Mouse (Mus musculus) stomach, embryonic 16.5 days (tissue): ENCODE data around the gene Fam189a1. TPM values are rescaled to one million over a fixed set of nuclear protein-coding genes. Genes with fewer than 3 reads are reported as not detected.

ENCODE experiments used
- ATAC-seq: fragments of 200-750 bp; cut with Nextera tagmentation; 2 replicates; pipeline ENCODE4 v1.8.0; 2017; ENCODE audit warnings: moderate number of reproducible peaks, moderate TSS enrichment; ENCODE audit not compliant: insufficient read depth, low FRiP score
- H3K27ac ChIP-seq: fragments of 300-500 bp; sonication (generic); 2 replicates; pipeline ENCODE4 v1.5.1; 2014; ENCODE audit warnings: low read length
- H3K27me3 ChIP-seq: fragments of 300-500 bp; sonication (generic); 2 replicates; pipeline ENCODE4 v1.6.1; 2014; ENCODE audit warnings: low read length, control low read depth, mixed read lengths; ENCODE audit not compliant: control insufficient read depth, insufficient read depth
- H3K36me3 ChIP-seq: fragments of 300-500 bp; sonication (generic); 2 replicates; pipeline ENCODE4 v1.6.1; 2014; ENCODE audit warnings: low read length; ENCODE audit not compliant: control insufficient read depth, insufficient read depth
- H3K4me1 ChIP-seq: fragments of 300-500 bp; sonication (generic); 2 replicates; pipeline ENCODE4 v1.6.1; 2014; ENCODE audit warnings: low read length, control low read depth, mixed read lengths; ENCODE audit not compliant: control insufficient read depth, insufficient read depth
- H3K4me2 ChIP-seq: fragments of 300-500 bp; sonication (generic); 2 replicates; pipeline ENCODE4 v1.6.1; 2014; ENCODE audit warnings: low read depth, low read length, mixed read lengths
- H3K4me3 ChIP-seq: fragments of 300-500 bp; sonication (generic); replicated peaks from 2 replicates; pipeline ENCODE4 v1.5.1; 2014; ENCODE audit warnings: mild to moderate bottlenecking, low read length
- H3K9ac ChIP-seq: fragments of 300-500 bp; sonication (generic); 2 replicates; pipeline ENCODE4 v1.6.1; 2014; ENCODE audit warnings: low read length
- H3K9me3 ChIP-seq: fragments of 300-500 bp; sonication (generic); replicated peaks from 2 replicates; pipeline ENCODE4 v1.6.1; 2016; ENCODE audit warnings: low read length, control low read depth; ENCODE audit not compliant: control insufficient read depth
- WGBS: fragments of 180-500 bp; shearing (Covaris S2); extraction: QIAGEN DNeasy Blood & Tissue Kit; methylation state at CpG from one replicate; pipeline ENCODE4 v1.1.7; 2014; 5-methylcytosine and 5-hydroxymethylcytosine counted together
- polyA plus RNA-seq: library from polyadenylated mRNA; unstranded; fragments of >200 nt; fragmentation: Nextera tagmentation; extraction: Ambion mirVana; gene quantifications from 2 replicates; pipeline ENCODE4 v1.2.1, GENCODE M21; 2015

Gene Fam189a1
- polyA plus RNA-seq, 1 experiment from 2014 or later: 0.37 TPM

- H3K9ac ChIP-seq: no peak overlapping the region
- no peaks in the 10 kb centered on the region for H3K27me3 ChIP-seq
- H3K27ac ChIP-seq: no peak overlapping the region
- no peaks in the 10 kb centered on the region for H3K9me3 ChIP-seq
- H3K36me3 ChIP-seq: no peaks in the 10 kb centered on the region
- whole genome bisulfite sequencing: 86% methylated on average over 4 of the region's 4 CpGs
- peaks cover 13% of the 10 kb centered on the region for H3K4me1 ChIP-seq
- no peak overlapping the region for H3K4me2 ChIP-seq
- H3K4me3 ChIP-seq: no peak overlapping the region
- no peak for ATAC-seq
Measured at GRCm38 (mm10) chr7:64874941-64875340, 281.4 kb downstream of the Fam189a1 start.

DNA sequence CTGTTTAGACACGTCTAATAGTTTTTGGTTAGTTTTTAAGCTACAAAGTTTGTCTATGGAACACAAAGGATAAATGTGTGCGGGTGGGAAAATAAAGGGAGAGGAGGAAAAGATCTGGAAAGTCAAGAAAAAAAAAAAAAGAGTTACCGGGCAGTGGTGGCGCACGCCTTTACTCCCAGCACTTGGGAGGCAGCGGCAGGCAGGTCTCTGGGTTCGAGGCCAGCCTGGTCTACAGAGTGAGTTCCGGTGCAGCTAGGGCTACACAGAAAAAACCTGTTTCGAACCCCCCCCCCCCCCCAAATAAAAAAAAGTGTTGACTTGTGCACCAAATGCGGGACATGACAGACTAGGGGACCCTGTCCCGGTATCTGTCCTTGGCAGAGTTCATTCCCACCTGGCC, 283.1 kb downstream of the Fam189a1 start:
- H3K9ac ChIP-seq: peak overlapping the region; percentile 35; the same call in 1 of the 2 replicates
- peak overlapping the region; percentile 97 for H3K27ac ChIP-seq
- no peaks in the 10 kb centered on the region for H3K9me3 ChIP-seq

DNA sequence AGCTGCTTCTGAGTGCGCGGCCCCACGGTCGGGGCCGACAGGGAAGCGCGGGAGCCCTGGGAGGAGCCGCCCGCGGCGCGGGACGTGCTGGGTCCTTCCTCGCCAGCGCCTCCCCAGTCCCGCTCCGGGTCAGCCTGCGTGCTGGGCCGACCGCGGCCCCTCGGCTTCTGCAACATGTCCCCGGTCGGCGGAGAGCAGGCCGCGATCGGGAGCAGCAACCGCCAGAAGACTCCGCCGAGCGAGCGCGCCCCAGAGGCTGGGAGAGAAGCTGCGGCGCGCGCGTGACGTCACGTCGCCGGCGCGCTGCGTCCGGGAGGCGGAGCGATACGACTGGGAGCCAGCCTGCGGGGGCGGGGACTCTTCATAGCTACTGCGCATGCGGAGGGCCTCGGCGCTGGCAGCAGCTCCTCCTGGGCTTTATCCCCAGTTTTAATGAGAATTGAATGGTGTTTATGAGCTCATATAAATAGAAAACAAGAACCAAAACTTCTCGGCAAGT, 283.6 kb downstream of the Fam189a1 start, which contains the start of gene Nsmce3:
TSS of gene Nsmce3 (minus strand) at position 255 of the 499 bp plus-strand sequence.
- peaks cover 13% of the 10 kb centered on the region for H3K4me1 ChIP-seq
- H3K27me3 ChIP-seq: no peaks in the 10 kb centered on the region
- peak within 1 kb of the TSS; percentile 97 for H3K27ac ChIP-seq
- H3K9me3 ChIP-seq: no peaks in the 10 kb centered on the region
- peak within 1 kb of the TSS; percentile 97 for H3K4me2 ChIP-seq
- H3K9ac ChIP-seq: peak within 1 kb of the TSS; percentile 98
- under 1% methylated on average over 54 of the region's 57 CpGs for WGBS
- H3K36me3 ChIP-seq: no peaks in the 10 kb centered on the region
- peak; percentile 97 for ATAC-seq
- peak within 1 kb of the TSS; percentile 91 for H3K4me3 ChIP-seq

More for the DNA sequence above, 283.1 kb downstream of the Fam189a1 start:
- WGBS: 39% methylated on average over 11 of the region's 11 CpGs
- H3K36me3 ChIP-seq: no peaks in the 10 kb centered on the region
- no peaks in the 10 kb centered on the region for H3K27me3 ChIP-seq
- H3K4me2 ChIP-seq: peak overlapping the region; percentile 63
- peak overlapping the region; percentile 91 for H3K4me3 ChIP-seq
- 0 out of 2 replicates have a peak, but pooled peaks have one; percentile 1 for ATAC-seq
- H3K4me1 ChIP-seq: peaks cover 13% of the 10 kb centered on the region

DNA sequence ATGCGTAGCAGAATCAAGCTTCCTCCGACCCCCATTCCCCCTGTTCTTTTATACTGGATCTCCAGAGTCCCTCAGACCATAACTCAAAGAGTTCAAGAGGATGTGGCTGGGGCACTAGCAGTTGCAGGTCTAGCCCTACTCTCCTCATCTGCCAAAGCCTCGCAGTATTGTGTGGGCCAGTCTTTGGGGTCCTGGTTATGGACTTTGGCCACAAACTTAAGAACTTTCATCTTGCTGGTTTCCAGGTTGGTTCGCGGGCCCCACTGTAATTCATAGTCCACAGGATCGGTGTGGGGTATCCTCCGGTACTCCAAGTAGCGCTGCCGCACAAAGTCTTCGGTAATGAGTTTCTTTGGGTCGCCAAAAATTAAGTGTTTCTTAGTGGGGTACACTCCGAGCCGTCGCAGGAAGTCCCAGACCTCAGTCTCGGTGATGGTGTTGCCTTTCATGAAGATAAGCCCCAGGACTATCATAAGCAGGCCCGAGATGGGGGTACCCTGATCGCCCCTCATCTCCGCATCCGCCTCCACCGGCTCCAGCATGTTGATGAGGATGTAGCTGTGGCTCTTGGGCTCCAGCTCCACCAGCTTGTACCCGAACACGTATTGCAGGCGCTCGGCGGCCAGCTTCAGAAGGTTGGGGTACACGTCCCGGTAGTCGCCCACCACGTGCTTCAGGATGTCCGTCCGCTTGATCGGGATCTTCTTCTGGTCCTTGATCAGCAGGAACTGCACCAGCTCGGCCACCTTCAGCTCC, 284.2 kb downstream of the Fam189a1 start:
- H3K9me3 ChIP-seq: no peaks in the 10 kb centered on the region
- 1% methylated on average over 33 of the region's 33 CpGs for WGBS
- peak overlapping the region; percentile 97 for H3K27ac ChIP-seq
- H3K4me1 ChIP-seq: peaks cover 13% of the 10 kb centered on the region
- H3K27me3 ChIP-seq: no peaks in the 10 kb centered on the region
- H3K4me2 ChIP-seq: peak overlapping the region; percentile 97
- ATAC-seq: peak; percentile 45
- H3K9ac ChIP-seq: peak overlapping the region; percentile 98
- H3K4me3 ChIP-seq: peak overlapping the region; percentile 91
- no peaks in the 10 kb centered on the region for H3K36me3 ChIP-seq

DNA sequence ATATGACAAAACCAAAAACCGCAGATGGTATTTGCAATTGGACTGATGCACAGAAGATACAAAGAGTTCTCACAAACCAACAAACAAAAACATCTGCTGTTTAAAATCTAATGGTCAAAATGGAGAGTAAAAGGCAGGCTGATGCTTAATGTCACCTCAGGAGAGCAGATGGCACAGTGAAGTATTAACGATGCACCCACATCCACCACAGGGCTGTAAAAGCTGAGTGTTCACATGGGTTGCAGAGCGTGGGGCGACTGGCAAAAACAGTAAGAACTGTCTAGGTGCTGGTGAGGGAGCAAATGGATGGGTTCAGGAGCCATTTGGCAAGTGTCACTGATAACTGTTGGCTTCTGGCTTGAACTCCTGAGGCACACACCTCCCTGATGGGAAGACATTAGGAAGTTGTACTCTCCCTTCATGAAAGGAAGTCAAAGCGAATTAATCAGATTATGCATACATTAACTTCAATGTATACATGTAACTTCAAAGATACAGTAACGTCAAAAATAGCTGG, 286.8 kb downstream of the Fam189a1 start:
- Histone ChIP-seq H3K36me3 (no peaks in the 10 kb centered on the region), H3K27me3 (no peaks in the 10 kb centered on the region), H3K9me3 (no peaks in the 10 kb centered on the region), H3K27ac (no peak overlapping the region), H3K9ac (no peak overlapping the region), H3K4me3 (no peak overlapping the region), H3K4me1 (peaks cover 13% of the 10 kb centered on the region), H3K4me2 (no peak overlapping the region)
- WGBS: 80% methylated on average over 6 of the region's 6 CpGs
- no peak for ATAC-seq

GRCm38 (mm10) chr7:64863538-64863937, 292.8 kb downstream of the Fam189a1 start:
- Histone ChIP-seq H3K4me3 (no peak overlapping the region), H3K27me3 (no peaks in the 10 kb centered on the region), H3K27ac (no peak overlapping the region), H3K36me3 (no peaks in the 10 kb centered on the region), H3K9me3 (no peaks in the 10 kb centered on the region), H3K4me2 (no peak overlapping the region), H3K4me1 (no peaks in the 10 kb centered on the region), H3K9ac (no peak overlapping the region)
- no peak for ATAC-seq
- 82% methylated on average over 3 of the region's 3 CpGs for WGBS

DNA sequence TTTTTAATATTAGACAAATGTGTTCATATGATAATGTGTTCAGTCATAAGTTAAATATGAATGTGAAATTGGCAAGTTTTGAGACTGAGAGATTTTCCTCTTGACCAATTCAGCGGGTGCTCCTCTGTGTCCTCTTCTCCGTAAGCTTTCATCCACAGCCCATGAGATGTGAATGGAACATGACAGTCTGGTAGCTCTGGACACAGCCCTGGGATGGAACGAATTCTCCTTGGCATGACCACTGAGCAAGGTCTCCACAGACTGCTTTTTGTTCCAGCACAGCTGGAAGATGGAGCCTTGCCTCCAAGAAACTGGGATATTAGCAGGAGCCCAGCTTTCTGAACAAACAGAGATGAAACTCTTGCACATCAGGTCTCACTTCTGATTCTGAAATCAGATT, 293.4 kb downstream of the Fam189a1 start:
- no peak overlapping the region for H3K27ac ChIP-seq
- H3K9me3 ChIP-seq: no peaks in the 10 kb centered on the region
- ATAC-seq: no peak
- H3K36me3 ChIP-seq: no peaks in the 10 kb centered on the region
- H3K4me2 ChIP-seq: no peak overlapping the region
- no peak overlapping the region for H3K4me3 ChIP-seq
- H3K9ac ChIP-seq: no peak overlapping the region
- 74% methylated on average over 3 of the region's 3 CpGs for WGBS
- no peaks in the 10 kb centered on the region for H3K27me3 ChIP-seq
- no peaks in the 10 kb centered on the region for H3K4me1 ChIP-seq

DNA sequence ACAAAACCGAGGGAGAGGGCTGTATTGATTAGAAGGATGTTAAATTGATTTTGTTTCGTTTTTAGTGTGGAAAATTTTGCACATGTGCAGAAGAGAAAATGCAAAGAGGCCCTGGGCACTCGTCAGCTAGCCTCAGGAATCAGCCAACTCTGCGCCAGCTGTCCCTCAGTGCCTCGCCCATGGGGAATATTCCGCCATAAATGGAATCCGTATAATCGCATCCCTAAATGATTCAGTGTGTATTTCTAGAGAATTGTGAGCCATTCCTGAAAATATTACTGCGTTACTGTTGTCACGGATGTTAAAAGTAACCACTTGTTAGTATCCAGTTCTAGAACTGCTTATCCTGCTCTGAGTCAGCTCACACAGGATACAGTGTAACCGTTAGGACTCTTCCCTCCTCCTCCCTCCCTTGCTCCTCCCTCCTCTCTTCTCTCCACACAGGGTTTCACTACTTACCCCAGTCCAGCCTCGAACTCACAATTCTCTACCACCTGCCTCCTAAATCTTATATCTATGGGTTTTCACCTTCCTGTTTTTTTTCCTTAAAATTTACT, 299.8 kb downstream of the Fam189a1 start:
- no peaks in the 10 kb centered on the region for H3K9me3 ChIP-seq
- H3K27ac ChIP-seq: no peak overlapping the region
- H3K27me3 ChIP-seq: no peaks in the 10 kb centered on the region
- no peak overlapping the region for H3K4me2 ChIP-seq
- H3K4me3 ChIP-seq: no peak overlapping the region
- H3K36me3 ChIP-seq: no peaks in the 10 kb centered on the region
- 68% methylated on average over 12 of the region's 12 CpGs for WGBS
- no peak for ATAC-seq
- H3K4me1 ChIP-seq: no peaks in the 10 kb centered on the region
- H3K9ac ChIP-seq: no peak overlapping the region

- H3K27me3 ChIP-seq: no peaks in the 10 kb centered on the region
- H3K4me3 ChIP-seq: no peak overlapping the region
- WGBS: 58% methylated on average over 15 of the region's 15 CpGs
Measured at GRCm38 (mm10) chr7:64855976-64856375, 300.4 kb downstream of the Fam189a1 start.

More at GRCm38 (mm10) chr7:64855976-64856375, 300.4 kb downstream of the Fam189a1 start:
- H3K4me2 ChIP-seq: no peak overlapping the region
- ATAC-seq: no peak
- H3K27ac ChIP-seq: no peak overlapping the region
- no peaks in the 10 kb centered on the region for H3K4me1 ChIP-seq
- no peak overlapping the region for H3K9ac ChIP-seq
- no peaks in the 10 kb centered on the region for H3K36me3 ChIP-seq
- H3K9me3 ChIP-seq: no peaks in the 10 kb centered on the region
